Mouse (Mus musculus) adrenal gland, adult 10 weeks (tissue): ENCODE data around the gene Rassf8. TPM values are rescaled to one million over a fixed set of nuclear protein-coding genes. Genes with fewer than 3 reads are reported as not detected.

Experiments used
- polyA plus RNA-seq: library from polyadenylated mRNA; stranded (reverse); fragments of 350-450 nt; fragmentation: Illumina TruSeq; extraction: RNeasy Lipid Tissue Mini Kit (QIAGEN cat#74804); gene quantifications from one replicate; pipeline ENCODE4 v1.2.3, GENCODE M21; 2014; ENCODE audit warnings: low read depth, low replicate concordance

The Rassf8 gene
- polyA plus RNA-seq: 58.6 TPM

GRCm38 (mm10) chr6:145746132-145746849 lies at the start of gene Rassf8:
Rassf8 (plus strand) TSS chr6:145746748.

DNA sequence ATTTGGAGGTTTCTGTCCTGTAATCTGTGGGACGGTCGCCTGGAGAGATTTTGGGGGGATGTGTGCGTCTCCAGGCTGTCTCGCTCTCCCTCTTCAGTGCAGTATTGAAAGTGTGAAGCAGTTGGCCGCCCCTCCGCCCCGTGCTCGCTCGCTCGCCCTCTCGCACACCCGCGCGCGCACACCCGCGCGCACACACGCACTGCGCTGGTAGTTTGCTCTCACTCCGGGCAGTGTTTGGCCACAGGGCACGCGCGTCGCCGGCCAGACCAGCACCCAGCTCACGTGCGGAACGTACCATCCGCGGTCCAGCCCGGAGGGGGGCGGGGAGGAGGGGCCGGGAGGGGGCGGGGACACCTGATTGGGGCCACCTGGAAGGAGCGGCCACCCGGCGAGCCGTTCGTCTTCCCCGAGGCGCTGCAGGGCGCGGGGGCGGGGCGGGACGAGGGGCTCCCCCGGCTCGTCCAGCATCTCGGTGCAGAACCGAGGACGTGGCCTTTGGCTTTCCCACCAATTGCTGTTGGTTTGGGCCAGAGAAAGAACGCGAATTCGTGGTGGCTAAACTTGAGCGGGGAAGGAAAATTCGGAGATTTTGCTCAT lies 118.8 kb downstream of the Rassf8 start, which contains the start of gene Bhlhe41:
Gene Bhlhe41, minus strand, starts transcription at position 270 of the 597 bp plus-strand sequence.

Other genes starting within 250 kb of the Rassf8 start
- gene Lmntd1, start 132.4 kb upstream of the Rassf8 start, polyA plus RNA-seq: 2.1 TPM
- not detected for gene Tuba3b, start 131.0 kb upstream of the Rassf8 start, polyA plus RNA-seq
- gene Bhlhe41, start 118.8 kb downstream of the Rassf8 start, polyA plus RNA-seq: 20.2 TPM
- 37.1 TPM for gene Sspn, start 184.9 kb downstream of the Rassf8 start, polyA plus RNA-seq